Mouse (Mus musculus) stomach, embryonic 16.5 days (tissue): ENCODE measurements at regions not wholly inside any gene's neighbourhood (a gene's known extent, or its start where the extent isn't known, plus 50 kb on each side); places are given as distances from the start of the nearest gene placed in this dataset.
"Not testable (repeated sequence)": the region's sequence is repeated elsewhere in the genome, so short reads cannot be mapped to it uniquely, and the experiment has no call there.

Experiments
- ATAC-seq: fragments of 200-750 bp; cut with Nextera tagmentation; 2 replicates; pipeline ENCODE4 v1.8.0; 2017; ENCODE audit warnings: moderate number of reproducible peaks, moderate TSS enrichment; ENCODE audit not compliant: insufficient read depth, low FRiP score
- H3K27ac ChIP-seq: fragments of 300-500 bp; sonication (generic); 2 replicates; pipeline ENCODE4 v1.5.1; 2014; ENCODE audit warnings: low read length
- H3K27me3 ChIP-seq: fragments of 300-500 bp; sonication (generic); 2 replicates; pipeline ENCODE4 v1.6.1; 2014; ENCODE audit warnings: low read length, control low read depth, mixed read lengths; ENCODE audit not compliant: control insufficient read depth, insufficient read depth
- H3K36me3 ChIP-seq: fragments of 300-500 bp; sonication (generic); 2 replicates; pipeline ENCODE4 v1.6.1; 2014; ENCODE audit warnings: low read length; ENCODE audit not compliant: control insufficient read depth, insufficient read depth
- H3K4me1 ChIP-seq: fragments of 300-500 bp; sonication (generic); 2 replicates; pipeline ENCODE4 v1.6.1; 2014; ENCODE audit warnings: low read length, control low read depth, mixed read lengths; ENCODE audit not compliant: control insufficient read depth, insufficient read depth
- H3K4me2 ChIP-seq: fragments of 300-500 bp; sonication (generic); 2 replicates; pipeline ENCODE4 v1.6.1; 2014; ENCODE audit warnings: low read depth, low read length, mixed read lengths
- H3K4me3 ChIP-seq: fragments of 300-500 bp; sonication (generic); replicated peaks from 2 replicates; pipeline ENCODE4 v1.5.1; 2014; ENCODE audit warnings: mild to moderate bottlenecking, low read length
- H3K9ac ChIP-seq: fragments of 300-500 bp; sonication (generic); 2 replicates; pipeline ENCODE4 v1.6.1; 2014; ENCODE audit warnings: low read length
- H3K9me3 ChIP-seq: fragments of 300-500 bp; sonication (generic); replicated peaks from 2 replicates; pipeline ENCODE4 v1.6.1; 2016; ENCODE audit warnings: low read length, control low read depth; ENCODE audit not compliant: control insufficient read depth
- WGBS: fragments of 180-500 bp; shearing (Covaris S2); extraction: QIAGEN DNeasy Blood & Tissue Kit; methylation state at CpG from one replicate; pipeline ENCODE4 v1.1.7; 2014; 5-methylcytosine and 5-hydroxymethylcytosine counted together

- 45% methylated on average over 5 of the region's 5 CpGs for WGBS
- Histone ChIP-seq H3K4me1 (no peaks in the 10 kb centered on the region), H3K27me3 (peaks cover 4% of the 10 kb centered on the region; the same call in 1 of the 2 replicates), H3K4me3 (no peak overlapping the region), H3K27ac (no peak overlapping the region), H3K9me3 (no peaks in the 10 kb centered on the region), H3K36me3 (no peaks in the 10 kb centered on the region), H3K9ac (no peak overlapping the region), H3K4me2 (no peak overlapping the region)
- peak; percentile 47; the same call in 1 of the 2 replicates for ATAC-seq
Measured at GRCm38 (mm10) chrX:12312534-12312933, 152.4 kb upstream of the Bcor start.

- ATAC-seq = no peak
- no peak overlapping the region for H3K4me2 ChIP-seq
Measured at GRCm38 (mm10) chrX:12315658-12316057, 155.5 kb upstream of the Bcor start.

DNA sequence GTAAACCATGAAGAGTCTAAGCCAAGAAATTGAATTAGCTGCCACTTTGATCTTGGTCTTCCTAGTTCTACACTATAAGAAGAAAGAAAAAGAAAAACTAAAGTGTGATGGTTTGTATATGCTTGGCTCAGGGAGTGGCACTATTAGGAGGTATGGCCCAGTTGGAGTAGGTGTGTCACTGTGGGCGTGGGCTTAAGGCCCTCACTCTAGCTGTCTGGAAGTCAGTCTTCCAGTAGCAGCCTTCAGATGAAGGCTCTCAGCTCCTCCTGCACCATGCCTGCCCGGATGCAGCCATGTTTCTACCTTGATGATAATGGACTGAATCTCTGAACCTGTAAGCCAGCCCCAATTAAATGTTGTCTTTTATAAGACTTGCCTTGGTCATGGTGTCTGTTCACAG is 157.3 kb upstream of the Bcor start:
- H3K4me3 ChIP-seq, H3K4me2 ChIP-seq, H3K27ac ChIP-seq, H3K9ac ChIP-seq, H3K27me3 ChIP-seq, H3K9me3 ChIP-seq, H3K36me3 ChIP-seq, ATAC-seq, H3K4me1 ChIP-seq: not testable (repeated sequence)
- WGBS = 71% methylated on average over 2 of the region's 2 CpGs

More at GRCm38 (mm10) chrX:12315658-12316057, 155.5 kb upstream of the Bcor start:
- Histone ChIP-seq H3K9me3 (no peaks in the 10 kb centered on the region), H3K27ac (no peak overlapping the region), H3K9ac (no peak overlapping the region), H3K36me3 (no peaks in the 10 kb centered on the region), H3K4me1 (no peaks in the 10 kb centered on the region), H3K4me3 (no peak overlapping the region), H3K27me3 (peaks cover 4% of the 10 kb centered on the region; the same call in 1 of the 2 replicates)
- 90% methylated on average over 3 of the region's 3 CpGs for WGBS

- Histone ChIP-seq H3K4me3 (no peak overlapping the region), H3K27ac (no peak overlapping the region), H3K9me3 (no peaks in the 10 kb centered on the region), H3K9ac (no peak overlapping the region), H3K4me2 (no peak overlapping the region), H3K36me3 (no peaks in the 10 kb centered on the region), H3K4me1 (no peaks in the 10 kb centered on the region), H3K27me3 (no peaks in the 10 kb centered on the region; the same call in 1 of the 2 replicates)
- ATAC-seq = no peak
- WGBS = 44% methylated on average over 3 of the region's 4 CpGs
Measured at GRCm38 (mm10) chrX:12318848-12319651, 158.9 kb upstream of the Bcor start.

DNA sequence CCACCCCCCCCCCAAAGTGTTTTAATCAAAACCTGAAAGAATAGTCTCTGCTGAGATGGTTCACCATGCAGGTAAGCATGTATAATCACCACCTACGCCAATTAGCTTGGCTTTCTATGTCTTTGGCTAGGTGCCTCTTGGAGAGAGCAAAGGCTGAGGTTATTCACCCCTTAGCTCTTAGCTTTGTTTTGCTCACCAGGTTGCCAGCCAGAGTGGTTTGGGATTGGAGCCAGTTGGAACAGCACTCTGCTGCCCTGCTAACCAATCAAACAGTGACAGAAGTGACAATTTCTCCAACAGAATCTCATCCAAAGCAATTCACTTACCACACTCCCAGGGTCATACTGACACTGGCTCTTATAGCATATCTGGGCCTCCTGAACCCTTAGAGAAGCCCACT is 162.3 kb upstream of the Bcor start:
- no peaks in the 10 kb centered on the region for H3K4me1 ChIP-seq
- H3K9ac ChIP-seq = no peak overlapping the region
- H3K9me3 ChIP-seq = no peaks in the 10 kb centered on the region
- 82% methylated on average over 1 of the region's 1 CpGs for WGBS
- no peak overlapping the region for H3K27ac ChIP-seq
- no peak overlapping the region for H3K4me3 ChIP-seq
- H3K36me3 ChIP-seq = no peaks in the 10 kb centered on the region
- H3K4me2 ChIP-seq = no peak overlapping the region
- no peaks in the 10 kb centered on the region for H3K27me3 ChIP-seq
- no peak for ATAC-seq

GRCm38 (mm10) chrX:12323268-12323667 is 163.1 kb upstream of the Bcor start:
- ATAC-seq = peak; percentile 71; the same call in 1 of the 2 replicates
- WGBS = 65% methylated on average over 3 of the region's 3 CpGs

GRCm38 (mm10) chrX:12323812-12324211 is 163.7 kb upstream of the Bcor start:
- Histone ChIP-seq H3K27me3 (no peaks in the 10 kb centered on the region), H3K27ac (no peak overlapping the region), H3K9me3 (no peaks in the 10 kb centered on the region), H3K9ac (no peak overlapping the region), H3K4me2 (no peak overlapping the region), H3K4me1 (no peaks in the 10 kb centered on the region), H3K4me3 (no peak overlapping the region), H3K36me3 (no peaks in the 10 kb centered on the region)
- no peak for ATAC-seq
- 64% methylated on average over 6 of the region's 6 CpGs for WGBS

More at GRCm38 (mm10) chrX:12323268-12323667, 163.1 kb upstream of the Bcor start:
- H3K36me3 ChIP-seq = no peaks in the 10 kb centered on the region
- H3K4me2 ChIP-seq = no peak overlapping the region
- no peak overlapping the region for H3K9ac ChIP-seq
- H3K27ac ChIP-seq = peak overlapping the region; percentile 34; the same call in 1 of the 2 replicates
- H3K9me3 ChIP-seq = no peaks in the 10 kb centered on the region
- H3K4me1 ChIP-seq = no peaks in the 10 kb centered on the region
- H3K27me3 ChIP-seq = no peaks in the 10 kb centered on the region
- H3K4me3 ChIP-seq = no peak overlapping the region

DNA sequence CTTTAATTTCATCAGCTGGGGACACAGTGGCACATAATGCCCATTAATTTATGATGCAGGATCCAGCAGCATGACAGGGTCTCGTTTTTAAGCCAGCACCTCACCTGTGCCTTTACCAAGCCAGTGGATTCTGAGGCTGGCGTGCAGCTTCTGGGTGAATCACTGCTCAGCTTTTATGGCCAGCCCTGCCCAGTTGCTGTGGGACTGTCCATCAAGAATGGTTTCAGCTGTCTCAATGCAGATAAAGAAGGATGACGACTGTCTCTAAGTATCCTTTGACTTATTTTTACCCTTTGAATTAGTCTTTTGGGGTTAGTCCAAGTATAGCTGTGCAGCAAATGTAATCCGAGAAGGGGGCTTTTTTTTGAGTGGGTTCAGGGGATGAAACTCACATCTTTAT is 167.3 kb upstream of the Bcor start:
- Histone ChIP-seq H3K36me3 (no peaks in the 10 kb centered on the region), H3K27me3 (no peaks in the 10 kb centered on the region), H3K27ac (no peak overlapping the region), H3K9ac (no peak overlapping the region), H3K4me3 (no peak overlapping the region), H3K4me1 (no peaks in the 10 kb centered on the region), H3K4me2 (no peak overlapping the region), H3K9me3 (no peaks in the 10 kb centered on the region)
- WGBS = 59% methylated on average over 4 of the region's 4 CpGs
- no peak for ATAC-seq

GRCm38 (mm10) chrX:12340561-12340960 is 180.4 kb upstream of the Bcor start:
- Histone ChIP-seq H3K9ac (no peak overlapping the region), H3K9me3 (no peaks in the 10 kb centered on the region), H3K4me2 (no peak overlapping the region), H3K4me1 (no peaks in the 10 kb centered on the region), H3K27me3 (no peaks in the 10 kb centered on the region), H3K27ac (no peak overlapping the region), H3K4me3 (no peak overlapping the region), H3K36me3 (no peaks in the 10 kb centered on the region)
- 70% methylated on average over 9 of the region's 9 CpGs for WGBS
- no peak for ATAC-seq
